Mouse (Mus musculus) megakaryocyte, embryonic 14.5 days (primary cell): ENCODE results near the gene Il21r. TPM values are rescaled to one million over a fixed set of nuclear protein-coding genes. Genes with fewer than 3 reads are reported as not detected.

Experiments
- H3K27me3 ChIP-seq: replicated peaks from 2 replicates; pipeline ENCODE3; 2012; ENCODE audit warnings: inconsistent platforms
- H3K36me3 ChIP-seq: replicated peaks from 2 replicates; pipeline ENCODE3; 2012; ENCODE audit warnings: low read length, inconsistent platforms, mixed read lengths
- H3K4me1 ChIP-seq: 2 replicates; pipeline ENCODE4 v1.6.1; 2012; ENCODE audit warnings: inconsistent platforms
- H3K4me3 ChIP-seq: replicated peaks from 2 replicates; pipeline ENCODE3; 2012; ENCODE audit warnings: moderate library complexity, mild to moderate bottlenecking, inconsistent platforms
- H3K9me3 ChIP-seq: 2 replicates; pipeline ENCODE4 v1.6.1; 2012; ENCODE audit warnings: inconsistent platforms
- FLI1 ChIP-seq: IDR thresholded peaks from 2 replicates; pipeline ENCODE4 v1.6.1; 2012; ENCODE audit warnings: low read length, inconsistent platforms, mixed read lengths
- GATA1 ChIP-seq: IDR thresholded peaks from 3 replicates; pipeline ENCODE4 v1.6.1; 2012; ENCODE audit warnings: mixed read lengths, low read length, inconsistent platforms, borderline replicate concordance
- polyA plus RNA-seq: library from polyadenylated mRNA; stranded (reverse); fragments of >175 nt; gene quantifications from 2 replicates; pipeline ENCODE4 v1.2.3, GENCODE M21; 2012; ENCODE audit warnings: low replicate concordance; ENCODE audit not compliant: insufficient read depth

Gene Il21r
- polyA plus RNA-seq, 1 experiment = 124 TPM

- H3K27me3 ChIP-seq = no peaks in the 10 kb centered on the region
- TF ChIP-seq GATA1 = no peak
- TF ChIP-seq FLI1 = no peak
- peaks cover 40% of the 10 kb centered on the region for H3K4me1 ChIP-seq
- H3K9me3 ChIP-seq = no peaks in the 10 kb centered on the region
- peaks cover 100% of the 10 kb centered on the region for H3K36me3 ChIP-seq
- no peak overlapping the region for H3K4me3 ChIP-seq
These were observed 67.6 kb downstream of the Il21r start for GRCm38 (mm10) chr7:125670865-125671264.

GRCm38 (mm10) chr7:125671396-125671795 lies 68.2 kb downstream of the Il21r start:
- TF ChIP-seq GATA1 (no peak), FLI1 (no peak)
- H3K9me3 ChIP-seq = no peaks in the 10 kb centered on the region
- peaks cover 100% of the 10 kb centered on the region for H3K36me3 ChIP-seq
- H3K27me3 ChIP-seq = no peaks in the 10 kb centered on the region
- peaks cover 36% of the 10 kb centered on the region for H3K4me1 ChIP-seq
- H3K4me3 ChIP-seq = no peak overlapping the region

GRCm38 (mm10) chr7:125674916-125675315 lies 71.7 kb downstream of the Il21r start:
- Histone ChIP-seq H3K4me1 (peaks cover 27% of the 10 kb centered on the region), H3K9me3 (no peaks in the 10 kb centered on the region)
- TF ChIP-seq GATA1 = no peak
- no peak for TF ChIP-seq FLI1

GRCm38 (mm10) chr7:125678756-125679155 lies 75.5 kb downstream of the Il21r start:
- Histone ChIP-seq H3K9me3 (no peaks in the 10 kb centered on the region), H3K4me1 (peaks cover 18% of the 10 kb centered on the region), H3K4me3 (no peak overlapping the region), H3K36me3 (peaks cover 99% of the 10 kb centered on the region), H3K27me3 (no peaks in the 10 kb centered on the region)
- TF ChIP-seq GATA1 (no peak), FLI1 (no peak)

More at GRCm38 (mm10) chr7:125674916-125675315, 71.7 kb downstream of the Il21r start:
- Histone ChIP-seq H3K36me3 (peaks cover 100% of the 10 kb centered on the region), H3K4me3 (no peak overlapping the region), H3K27me3 (no peaks in the 10 kb centered on the region)

GRCm38 (mm10) chr7:125679936-125680335 lies 76.7 kb downstream of the Il21r start:
- H3K4me3 ChIP-seq = no peak overlapping the region
- H3K9me3 ChIP-seq = no peaks in the 10 kb centered on the region
- peaks cover 12% of the 10 kb centered on the region for H3K4me1 ChIP-seq
- no peaks in the 10 kb centered on the region for H3K27me3 ChIP-seq
- TF ChIP-seq FLI1 (no peak), GATA1 (no peak)
- H3K36me3 ChIP-seq = peaks cover 99% of the 10 kb centered on the region

Other genes starting within 250 kb of the Il21r start
- 0.54 and 2.6 TPM in 2 replicates for gene Kdm8, start 158.8 kb upstream of the Il21r start, polyA plus RNA-seq
- 6.5 and 12.8 TPM in 2 replicates for gene Nsmce1, start 111.8 kb upstream of the Il21r start, polyA plus RNA-seq
- 18.5 and 31.9 TPM in 2 replicates for gene Il4ra, start 51.3 kb upstream of the Il21r start, polyA plus RNA-seq
- 55.0 and 77.2 TPM in 2 replicates for gene Gtf3c1, start 104.4 kb downstream of the Il21r start, polyA plus RNA-seq
- gene D430042O09Rik, start 104.5 kb downstream of the Il21r start, polyA plus RNA-seq = 1.5 and 2.6 TPM in 2 replicates